Mouse (Mus musculus) layer of hippocampus, postnatal 10 days (tissue): ENCODE data around the gene Becn1. TPM values are rescaled to one million over a fixed set of nuclear protein-coding genes. Genes with fewer than 3 reads are reported as not detected.

Source experiments
- DNase-seq, 2 experiments: peaks; one replicate each; pipeline ENCODE4 v3.0.0; 2021; ENCODE audit warnings: low spot score in 2 of 2
- total RNA-seq, 2 experiments: library from RNA; stranded (reverse); gene quantifications; 2 replicates each; pipeline ENCODE4 v1.2.3; 2021

Becn1 gene
- total RNA-seq, 2 experiments from 2014 or later: 173 to 195 TPM

GRCm38 (mm10) chr11:101245855-101246701 is 56.0 kb downstream of the Becn1 start, which contains the start of gene Ramp2:
TSS of gene Ramp2 (plus strand) at chr11:101246028.
- peak; percentile 60 to 71 for DNase-seq

DNA sequence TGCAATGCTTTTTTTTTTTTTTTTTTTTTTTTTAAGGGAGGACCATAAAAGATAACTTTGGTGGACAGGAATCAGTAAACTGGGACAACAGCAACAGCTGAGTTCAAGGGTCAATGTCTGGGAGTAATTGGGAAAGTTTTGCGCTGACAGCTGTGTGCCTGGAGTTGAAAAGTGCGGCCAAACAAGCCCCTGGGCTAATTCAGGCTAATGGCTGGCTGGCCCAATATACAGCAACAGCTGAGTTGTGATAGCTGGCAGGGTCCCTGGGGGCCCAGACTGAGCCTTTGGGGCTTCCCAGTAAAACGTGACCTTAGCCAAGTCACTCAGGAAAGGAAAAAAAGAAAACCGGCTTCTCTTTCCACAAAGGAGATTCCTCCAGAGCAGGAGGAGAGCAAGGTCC is 57.0 kb downstream of the Becn1 start:
- DNase-seq: no peak

GRCm38 (mm10) chr11:101238071-101238647 is 63.9 kb downstream of the Becn1 start:
- no peak for DNase-seq

- DNase-seq: no peak
Measured at GRCm38 (mm10) chr11:101236782-101237181, 65.3 kb downstream of the Becn1 start.

Other genes starting within 250 kb of the Becn1 start
- 1 to 10 TPM; 8.6 to 9.9 TPM for gene Naglu, start 232.3 kb downstream of the Becn1 start, total RNA-seq
- under 1 TPM; 0.33 to 0.37 TPM for gene Hsd17b1, start 223.9 kb downstream of the Becn1 start, total RNA-seq
- gene Coasy, start 219.7 kb downstream of the Becn1 start, total RNA-seq: 10 to 100 TPM; 32.9 to 37.7 TPM
- gene Mlx, start 215.0 kb downstream of the Becn1 start, total RNA-seq: 10 to 100 TPM; 39.2 to 50.3 TPM
- 1 to 10 TPM; 5.8 to 7.0 TPM for gene Psmc3ip, start 206.8 kb downstream of the Becn1 start, total RNA-seq
- gene Retreg3, start 182.4 kb downstream of the Becn1 start, total RNA-seq: 10 to 100 TPM; 51.5 to 58.8 TPM
- gene Tubg1, start 182.3 kb downstream of the Becn1 start, total RNA-seq: 10 to 100 TPM; 43.1 to 47.3 TPM
- 10 to 100 TPM; 31.7 to 41.4 TPM for gene Tubg2, start 146.4 kb downstream of the Becn1 start, total RNA-seq
- gene Cntnap1, start 131.8 kb downstream of the Becn1 start, total RNA-seq: 10 to 100 TPM; 59.0 to 61.4 TPM
- gene Plekhh3, start 130.9 kb downstream of the Becn1 start, total RNA-seq: 10 to 100 TPM; 13.2 to 13.4 TPM
- gene Ccr10, start 126.8 kb downstream of the Becn1 start, total RNA-seq: not detected
- 10 to 100 TPM; 27.9 to 30.9 TPM for gene Ezh1, start 75.8 kb downstream of the Becn1 start, total RNA-seq
- gene Ramp2, start 56.3 kb downstream of the Becn1 start, total RNA-seq: 10 to 100 TPM; 69.6 to 70.0 TPM
- gene Vps25, start 48.6 kb downstream of the Becn1 start, total RNA-seq: 10 to 100 TPM; 78.4 to 81.9 TPM
- gene Wnk4, start 41.7 kb downstream of the Becn1 start, total RNA-seq: 1 to 10 TPM; 3.4 to 4.5 TPM
- under 1 TPM; 0.37 to 0.56 TPM for gene Cntd1, start 23.3 kb downstream of the Becn1 start, total RNA-seq
- gene Coa3, start 23.2 kb downstream of the Becn1 start, total RNA-seq: 10 to 100 TPM; 92.7 to 93.1 TPM
- 100 to 1,000 TPM in 1 of 2 experiments, 10 to 100 TPM in 1; 96.6 to 106 TPM for gene Psme3, start 13.9 kb upstream of the Becn1 start, total RNA-seq
- 1 to 10 TPM; 4.8 TPM for gene Aoc2, start 22.8 kb upstream of the Becn1 start, total RNA-seq
- 1 to 10 TPM; 1.7 to 1.8 TPM for gene Aoc3, start 28.3 kb upstream of the Becn1 start, total RNA-seq
- not detected for gene G6pc, start 65.3 kb upstream of the Becn1 start, total RNA-seq
- 10 to 100 TPM; 51.0 to 57.2 TPM for gene Aarsd1, start 115.3 kb upstream of the Becn1 start, total RNA-seq
- 1 to 10 TPM; 4.1 to 4.5 TPM for gene Gm27029, start 122.5 kb upstream of the Becn1 start, total RNA-seq
- 10 to 100 TPM; 24.4 to 26.4 TPM for gene Rundc1, start 122.8 kb upstream of the Becn1 start, total RNA-seq
- 1 to 10 TPM; 1.3 to 1.9 TPM for gene Ptges3l, start 123.0 kb upstream of the Becn1 start, total RNA-seq
- gene Rpl27, start 140.0 kb upstream of the Becn1 start, total RNA-seq: 10 to 100 TPM; 66.9 to 67.8 TPM
- gene Ifi35, start 146.1 kb upstream of the Becn1 start, total RNA-seq: 1 to 10 TPM; 2.2 to 2.5 TPM
- 100 to 1,000 TPM; 166 to 176 TPM for gene Rnd2, start 162.7 kb upstream of the Becn1 start, total RNA-seq
- 10 to 100 TPM; 67.0 to 77.7 TPM for gene Vat1, start 163.9 kb upstream of the Becn1 start, total RNA-seq
- 1 to 10 TPM; 2.7 to 3.3 TPM for gene Brca1, start 249.7 kb upstream of the Becn1 start, total RNA-seq
- gene Nbr1, start 249.9 kb upstream of the Becn1 start, total RNA-seq: 100 to 1,000 TPM; 161 to 165 TPM